Mouse (Mus musculus) bone marrow macrophage, adult 2 months (primary cell): ENCODE measurements at regions not wholly inside any gene's neighbourhood (a gene's known extent, or its start where the extent isn't known, plus 50 kb on each side); places are given as distances from the start of the nearest gene placed in this dataset.

ENCODE experiments used
- CTCF ChIP-seq: IDR thresholded peaks from 2 replicates; pipeline ENCODE4 v1.5.1; 2012; ENCODE audit warnings: low read depth, mild to moderate bottlenecking, low read length, moderate library complexity
- POLR2A ChIP-seq: IDR thresholded peaks from 2 replicates; pipeline ENCODE4 v1.6.1; 2012; ENCODE audit warnings: mild to moderate bottlenecking, low read depth, low read length, borderline replicate concordance

GRCm38 (mm10) chr12:110387567-110387966, 59.4 kb upstream of the Ppp2r5c start:
- TF ChIP-seq POLR2A = no peak
- no peak for TF ChIP-seq CTCF
